Comparison of ENCODE assay signal across 15 mouse cellular contexts in the genomic region with DNA sequence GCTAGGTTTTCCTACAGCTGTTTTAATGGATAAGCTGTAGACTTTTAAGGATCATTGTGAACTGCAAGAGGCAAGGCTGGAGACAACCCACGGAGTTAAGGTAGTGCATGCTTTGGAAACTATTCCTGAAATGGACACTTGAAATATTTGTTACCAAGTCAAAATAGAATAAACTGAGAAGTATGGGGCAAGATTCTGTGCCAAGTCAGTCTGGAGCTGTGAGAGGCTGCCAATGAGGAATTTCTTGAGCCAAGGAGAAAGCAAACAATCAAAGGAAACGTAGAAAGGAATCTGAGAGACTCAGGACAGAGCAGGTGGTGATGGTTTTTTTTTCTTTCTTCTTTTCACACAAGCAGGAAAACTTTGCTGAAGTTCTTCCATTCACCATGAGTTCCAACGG.
"Had no signal": no experiment of that assay in that cellular context is flagged by ENCODE, and none has a peak within 500 bp of the region (broad histone marks: within the 10 kb centered on the region; RNA-seq: fewer than 3 reads in every experiment).

No protein-coding gene starts in this region.

- DNase-seq: kidney, adult 11 months; kidney, postnatal 10 days; kidney, postnatal 4 days; midbrain, embryonic 14.5 days; right cerebral cortex, adult 18-20 months; right cerebral cortex, postnatal 25 days; thymus, adult 18-20 months; thymus, postnatal 14 days had no signal

- ATAC-seq: liver, embryonic 12.5 days had no signal

- H3K27ac ChIP-seq: layer of hippocampus, adult 2 months; left cerebral cortex, adult 2 months; limb, embryonic 10.5 days; liver, embryonic 12.5 days; midbrain, embryonic 10.5 days; neural tube, embryonic 15.5 days had no signal

- H3K9ac ChIP-seq: liver, embryonic 12.5 days; neural tube, embryonic 15.5 days had no signal

- H3K36me3 ChIP-seq: limb, embryonic 10.5 days; liver, embryonic 12.5 days; midbrain, embryonic 10.5 days; neural tube, embryonic 15.5 days had no signal

- H3K9me3 ChIP-seq: limb, embryonic 10.5 days; liver, embryonic 12.5 days; midbrain, embryonic 10.5 days; neural tube, embryonic 15.5 days had no signal

- H3K27me3 ChIP-seq: liver, embryonic 12.5 days; neural tube, embryonic 15.5 days had no signal

- H3K4me2 ChIP-seq: liver, embryonic 12.5 days; neural tube, embryonic 15.5 days had no signal

- H3K4me1 ChIP-seq: limb, embryonic 10.5 days; liver, embryonic 12.5 days; midbrain, embryonic 10.5 days; neural tube, embryonic 15.5 days had no signal

- H3K4me3 ChIP-seq: layer of hippocampus, adult 2 months; left cerebral cortex, adult 2 months; limb, embryonic 10.5 days; liver, embryonic 12.5 days; midbrain, embryonic 10.5 days; myocyte; neural tube, embryonic 15.5 days had no signal
